Mouse (Mus musculus): ENCODE results near the gene Nek1.

- TF ChIP-seq CTCF (IDR thresholded peaks at IDR 0.05; ENCODE audit: low read depth) (no peak), EP300 (optimal IDR thresholded peaks at IDR 0.05) (no peak)
These were observed 27.3 kb upstream of the Nek1 start for GRCm38 (mm10) chr8:60965741-60966140.

All from stomach, postnatal 0 days (tissue).